Mouse (Mus musculus) kidney, adult 2 months (tissue): ENCODE measurements around the gene Tra2b. TPM values are rescaled to one million over a fixed set of nuclear protein-coding genes. Genes with fewer than 3 reads are reported as not detected.
"Not testable (repeated sequence)": the region's sequence is repeated elsewhere in the genome, so short reads cannot be mapped to it uniquely, and the experiment has no call there.

Source experiments
- DNase-seq: peaks from one replicate; pipeline ENCODE4 v3.0.0; 2021
- H3K27ac ChIP-seq: fragments of 200-500 bp; 2 replicates; pipeline ENCODE4 v1.5.1; 2012; ENCODE audit warnings: low read depth, low read length, control low read depth, inconsistent platforms; ENCODE audit not compliant: insufficient read depth
- H3K27me3 ChIP-seq: fragments of 200-500 bp; replicated peaks from 2 replicates; pipeline ENCODE4 v1.6.1; 2012; ENCODE audit warnings: mild to moderate bottlenecking, moderate library complexity, low read length, inconsistent platforms; ENCODE audit not compliant: control insufficient read depth, insufficient read depth
- H3K36me3 ChIP-seq: fragments of 200-500 bp; 2 replicates; pipeline ENCODE4 v1.6.1; 2012; ENCODE audit warnings: mild to moderate bottlenecking, moderate library complexity, low read length, inconsistent platforms; ENCODE audit not compliant: control insufficient read depth, insufficient read depth
- H3K4me1 ChIP-seq: fragments of 200-500 bp; 2 replicates; pipeline ENCODE4 v1.6.1; 2011; ENCODE audit warnings: low read length; ENCODE audit not compliant: control insufficient read depth, insufficient read depth
- H3K4me3 ChIP-seq: fragments of 200-500 bp; 2 replicates; pipeline ENCODE4 v1.5.1; 2011; ENCODE audit warnings: mild to moderate bottlenecking, low read depth, low read length, control low read depth; ENCODE audit not compliant: insufficient read depth
- CTCF ChIP-seq: fragments of 200-500 bp; conservative IDR thresholded peaks from 2 replicates; pipeline ENCODE4 v1.5.1; 2011; ENCODE audit warnings: low read depth, mild to moderate bottlenecking, control low read depth, low read length, moderate library complexity, mixed read lengths; ENCODE audit not compliant: insufficient read depth, insufficient read length
- POLR2A ChIP-seq: fragments of 200-500 bp; IDR thresholded peaks from one replicate; pipeline ENCODE4 v1.6.1; 2011; ENCODE audit warnings: low read depth, low read length, control low read depth
- WGBS: fragments of 180-500 bp; shearing (Covaris S2); methylation state at CpG from one replicate; pipeline ENCODE4 v1.1.7; 2018; 5-methylcytosine and 5-hydroxymethylcytosine counted together
- polyA plus RNA-seq: library from polyadenylated mRNA; depleted of rRNA; stranded (reverse); fragments of >200 nt; gene quantifications from 2 replicates; pipeline ENCODE4 v1.2.3, GENCODE M21; 2012

The Tra2b gene
- polyA plus RNA-seq, 1 experiment = 29.1 TPM

DNA sequence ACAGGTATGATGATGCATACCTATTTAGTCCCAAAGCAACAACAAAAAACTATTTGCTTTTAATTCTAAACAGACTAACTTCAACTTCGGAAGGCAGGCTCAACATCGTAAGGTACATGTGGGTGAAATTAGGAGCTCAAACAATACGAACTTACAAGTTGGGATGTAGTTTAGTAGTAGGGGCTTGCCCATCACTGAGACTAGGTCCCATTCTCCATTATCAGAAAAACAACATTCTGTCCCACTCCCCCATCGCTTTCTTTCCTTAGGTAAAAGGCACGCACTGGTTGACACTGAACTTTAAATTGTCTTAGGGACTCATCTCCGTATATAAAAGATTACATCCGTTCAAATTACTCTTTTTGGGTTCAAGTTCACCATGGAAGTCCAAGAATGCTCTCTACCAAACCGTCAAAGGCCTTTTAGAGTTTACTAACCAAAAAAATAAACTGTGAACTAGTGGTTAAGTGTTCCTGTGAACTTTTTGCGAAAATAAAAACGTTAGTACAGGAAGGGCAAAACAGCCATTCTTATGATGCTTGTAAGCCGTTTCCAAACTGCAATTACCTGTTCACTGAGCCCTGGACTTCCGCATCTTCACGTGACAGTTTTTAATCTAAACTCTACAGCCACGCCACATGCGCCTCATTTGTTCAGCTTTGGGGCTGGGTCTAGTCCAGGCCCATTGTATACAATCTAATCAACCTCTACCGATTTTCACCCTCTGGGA is 1.4 kb downstream of the Tra2b start:
- Histone ChIP-seq H3K4me1 (peaks cover 19% of the 10 kb centered on the region), H3K4me3 (peak overlapping the region; percentile 99), H3K27me3 (no peaks in the 10 kb centered on the region), H3K27ac (peak overlapping the region; percentile 84), H3K36me3 (no peaks in the 10 kb centered on the region)
- under 1% methylated on average over 16 of the region's 16 CpGs for WGBS
- TF ChIP-seq POLR2A = no peak
- no peak for TF ChIP-seq CTCF
- DNase-seq = peak; percentile 53

DNA sequence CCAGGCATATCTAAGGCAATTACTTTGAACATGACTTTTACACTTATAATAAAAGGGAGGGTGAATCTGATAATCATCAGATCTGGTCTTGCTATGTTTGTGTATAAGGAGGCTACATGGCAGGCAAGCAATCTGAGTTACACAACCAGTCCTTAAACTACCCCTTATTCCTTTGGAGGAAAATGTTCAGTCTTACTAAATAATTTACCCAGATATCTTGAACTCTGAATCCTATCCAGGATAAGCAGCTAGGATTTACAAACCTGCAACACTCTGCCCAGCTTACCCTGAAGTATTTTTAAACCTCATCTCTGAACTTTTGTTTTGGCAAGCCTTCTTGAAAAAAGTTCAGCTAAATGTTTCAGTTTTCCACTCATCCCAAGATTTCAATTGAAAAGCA is 2.7 kb downstream of the Tra2b start:
- H3K36me3 ChIP-seq = no peaks in the 10 kb centered on the region
- peak; percentile 64 for DNase-seq
- H3K4me3 ChIP-seq = no peak overlapping the region

DNA sequence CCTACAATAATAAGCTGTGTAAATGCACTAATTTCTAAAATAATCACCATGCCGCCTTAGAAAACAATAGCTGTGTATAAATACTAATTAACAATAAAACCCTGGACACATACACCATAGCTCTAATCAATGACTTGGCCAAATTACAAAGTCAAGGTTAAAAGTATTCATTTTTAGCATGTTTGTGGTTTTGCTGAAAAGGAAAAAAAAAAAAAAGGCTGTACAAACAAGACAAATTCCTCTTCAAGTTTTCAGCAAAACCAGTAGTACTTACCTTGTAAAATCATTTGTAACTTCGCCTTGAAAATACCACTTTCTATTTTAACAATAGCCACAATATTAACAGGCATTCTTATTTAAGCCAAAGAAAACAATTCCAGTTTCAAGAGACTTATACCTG is 4.2 kb downstream of the Tra2b start:
- H3K27me3 ChIP-seq = no peaks in the 10 kb centered on the region
- H3K36me3 ChIP-seq = no peaks in the 10 kb centered on the region
- no peak overlapping the region for H3K27ac ChIP-seq
- no peak for DNase-seq
- no peak overlapping the region for H3K4me3 ChIP-seq
- peaks cover 18% of the 10 kb centered on the region for H3K4me1 ChIP-seq
- 55% methylated on average over 2 of the region's 2 CpGs for WGBS
- TF ChIP-seq POLR2A (no peak), CTCF (no peak)

More for the DNA sequence above, 2.7 kb downstream of the Tra2b start:
- Histone ChIP-seq H3K27me3 (no peaks in the 10 kb centered on the region), H3K4me1 (peaks cover 19% of the 10 kb centered on the region), H3K27ac (no peak overlapping the region)
- TF ChIP-seq CTCF (no peak), POLR2A (no peak)

DNA sequence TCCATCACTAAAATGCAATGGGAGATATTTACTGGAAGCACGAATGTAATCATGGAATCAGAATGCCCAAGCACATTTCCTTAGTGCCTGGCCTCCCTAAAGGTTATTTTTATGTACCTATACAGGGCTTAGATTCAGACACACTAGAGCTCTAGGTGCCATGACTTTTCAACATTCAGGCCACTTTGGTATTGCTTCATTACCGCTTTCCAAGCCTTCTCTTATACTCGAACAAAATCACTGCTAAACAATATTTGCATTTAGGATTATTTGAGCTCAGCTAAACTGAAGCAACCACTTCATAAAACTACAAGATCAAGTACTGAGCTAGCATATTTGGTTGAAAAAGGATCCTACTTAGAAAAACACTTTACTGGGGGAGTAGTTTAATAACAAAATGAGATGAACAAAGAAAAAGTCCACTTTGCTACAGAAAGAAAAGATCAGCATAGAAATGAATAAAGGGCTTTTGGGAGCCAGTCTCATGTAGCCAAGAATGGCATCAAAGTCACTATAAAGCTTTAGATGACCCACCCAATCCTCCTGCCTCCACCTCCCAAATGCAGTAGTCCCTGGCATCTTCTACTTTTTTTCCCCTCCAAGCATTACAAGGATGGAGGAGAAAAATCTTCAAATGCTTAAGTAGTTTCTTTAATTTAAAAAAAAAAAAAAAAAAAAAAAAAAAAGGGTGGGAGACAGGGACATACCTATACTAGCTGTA is 5.2 kb downstream of the Tra2b start:
- H3K36me3 ChIP-seq = no peaks in the 10 kb centered on the region
- no peak overlapping the region for H3K27ac ChIP-seq
- H3K4me3 ChIP-seq = no peak overlapping the region
- no peak for TF ChIP-seq POLR2A
- TF ChIP-seq CTCF = no peak
- no peak for DNase-seq
- peaks cover 15% of the 10 kb centered on the region for H3K4me1 ChIP-seq
- 21% methylated on average over 3 of the region's 3 CpGs for WGBS
- no peaks in the 10 kb centered on the region for H3K27me3 ChIP-seq

DNA sequence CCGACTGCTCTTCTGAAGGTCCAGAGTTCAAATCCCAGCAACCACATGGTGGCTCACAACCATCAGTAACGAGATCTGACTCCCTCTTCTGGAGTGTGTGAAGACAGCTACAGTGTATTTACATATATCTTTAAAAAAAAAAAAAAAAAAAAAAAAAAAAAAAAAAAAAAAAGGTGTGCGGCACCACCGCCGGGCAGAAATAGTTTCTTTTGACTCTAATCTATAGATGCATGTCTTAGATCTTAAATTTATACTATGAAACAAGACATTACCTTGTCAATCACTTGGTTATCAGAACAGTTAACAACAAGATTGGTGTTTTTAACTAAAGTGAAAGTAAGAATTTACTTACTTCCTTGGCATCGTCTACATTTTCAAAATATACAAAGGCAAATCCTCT is 13.6 kb downstream of the Tra2b start:
- DNase-seq, H3K27me3 ChIP-seq, H3K4me3 ChIP-seq, H3K4me1 ChIP-seq, H3K27ac ChIP-seq: not testable (repeated sequence)
- H3K36me3 ChIP-seq = peaks cover 17% of the 10 kb centered on the region
- WGBS = 71% methylated on average over 6 of the region's 6 CpGs

DNA sequence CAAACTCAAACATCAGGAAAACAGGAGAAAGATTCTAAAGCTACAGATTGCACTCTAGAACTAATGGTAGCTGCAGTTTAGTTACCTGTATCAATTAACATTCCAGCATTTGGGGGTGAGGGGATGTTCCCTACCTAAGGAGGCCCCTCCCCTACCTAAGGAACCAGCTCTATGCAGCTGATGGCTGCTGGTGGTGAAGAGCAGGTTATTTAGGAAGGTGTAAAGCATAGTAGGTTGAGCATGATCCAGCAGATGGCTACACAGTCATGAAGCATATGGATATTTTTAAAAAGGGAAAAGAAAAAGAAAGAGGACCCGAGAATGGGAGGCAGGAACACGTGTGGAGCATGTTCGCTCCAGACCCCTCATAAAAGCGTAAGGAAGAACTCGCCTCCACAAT is 15.5 kb downstream of the Tra2b start:
- Histone ChIP-seq H3K4me1 (no peaks in the 10 kb centered on the region; the same call in 1 of the 2 replicates), H3K36me3 (peaks cover 19% of the 10 kb centered on the region), H3K4me3 (no peak overlapping the region), H3K27me3 (no peaks in the 10 kb centered on the region), H3K27ac (no peak overlapping the region)
- whole genome bisulfite sequencing = 93% methylated on average over 5 of the region's 5 CpGs
- TF ChIP-seq CTCF (no peak), POLR2A (no peak)
- DNase-seq = no peak

DNA sequence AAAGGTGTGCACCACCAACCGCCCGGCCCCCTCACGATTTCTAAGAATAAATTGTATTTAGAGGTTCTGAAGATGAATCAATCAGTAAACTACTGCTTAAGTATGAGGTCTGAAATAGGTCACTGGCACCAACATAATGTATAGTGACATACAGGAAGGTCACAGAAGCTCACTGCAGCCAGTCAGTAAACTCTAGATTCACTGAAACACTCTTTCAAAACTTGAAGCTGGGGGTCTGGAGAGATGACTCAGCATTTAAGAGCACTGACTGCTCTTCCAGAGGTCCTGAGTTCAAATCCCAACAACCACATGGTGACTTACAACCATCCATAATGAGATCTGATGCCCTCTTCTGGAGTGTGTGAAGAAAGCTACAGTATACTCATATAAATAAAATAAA is 16.1 kb downstream of the Tra2b start:
- H3K27ac ChIP-seq = no peak overlapping the region
- 93% methylated on average over 3 of the region's 3 CpGs for WGBS
- peaks cover 23% of the 10 kb centered on the region for H3K36me3 ChIP-seq
- H3K4me3 ChIP-seq = no peak overlapping the region
- no peak for DNase-seq
- TF ChIP-seq CTCF (no peak), POLR2A (no peak)
- H3K4me1 ChIP-seq = no peaks in the 10 kb centered on the region; the same call in 1 of the 2 replicates
- no peaks in the 10 kb centered on the region for H3K27me3 ChIP-seq
